ENCODE assay signal across 9 mouse cellular contexts in genomic region chr4:89688804-89689497, GRCm38 (mm10). TPM values are rescaled to one million over a fixed set of nuclear protein-coding genes. Genes with fewer than 3 reads are reported as not detected.
DNase-seq lines count a peak whose midpoint lies in the region; ATAC-seq and TF ChIP-seq lines count a peak whose summit lies in the region.
"Had no signal": no experiment of that assay in that cellular context is flagged by ENCODE, and none has a peak within 500 bp of the region (broad histone marks: within the 10 kb centered on the region; RNA-seq: fewer than 3 reads in every experiment).

No protein-coding gene starts in this region.

- no peak for TF ChIP-seq POLR2A in cerebellum, adult 2 months (IDR thresholded peaks at IDR 0.05; ENCODE audit: borderline replicate concordance, insufficient read depth, low read length)

- peak overlapping the region; percentile 73 for H3K4me2 ChIP-seq in forebrain, embryonic 13.5 days
- peak overlapping the region; percentile 65 for H3K4me2 ChIP-seq in liver, embryonic 11.5 days

- peak overlapping the region; percentile 48 for H3K4me3 ChIP-seq in layer of hippocampus, adult 2 months
- H3K4me3 ChIP-seq in forebrain, embryonic 13.5 days: peak overlapping the region; percentile 71
- H3K4me3 ChIP-seq in liver, embryonic 11.5 days (ENCODE audit: low read depth, low read length): peak overlapping the region; percentile 46
- no peak overlapping the region for H3K4me3 ChIP-seq in cerebellum, adult 2 months (replicated peaks; ENCODE audit: insufficient read depth, low read depth, low read length)

- H3K4me1 ChIP-seq in forebrain, embryonic 13.5 days: peaks cover 22% of the 10 kb centered on the region; the same call in 1 of the 2 replicates
- H3K4me1 ChIP-seq in liver, embryonic 11.5 days (replicated peaks; ENCODE audit: control insufficient read depth, insufficient read depth, low read length): no peaks in the 10 kb centered on the region
- no peaks in the 10 kb centered on the region for H3K4me1 ChIP-seq in cerebellum, adult 2 months (ENCODE audit: control insufficient read depth, insufficient read depth, low read length)

- H3K9me3 ChIP-seq in forebrain, embryonic 13.5 days (replicated peaks): no peaks in the 10 kb centered on the region
- H3K9me3 ChIP-seq in liver, embryonic 11.5 days (ENCODE audit: control insufficient read depth, low read length): no peaks in the 10 kb centered on the region

- no peak; the same call in none of the 2 replicates for ATAC-seq in forebrain, embryonic 13.5 days
- no peak for ATAC-seq in liver, embryonic 11.5 days (replicated peaks; ENCODE audit: low FRiP score)

- H3K36me3 ChIP-seq in forebrain, embryonic 13.5 days (ENCODE audit: poor library complexity, severe bottlenecking): no peaks in the 10 kb centered on the region
- H3K36me3 ChIP-seq in liver, embryonic 11.5 days (ENCODE audit: control insufficient read depth, insufficient read depth, low read length): no peaks in the 10 kb centered on the region

- H3K9ac ChIP-seq in forebrain, embryonic 13.5 days: peak overlapping the region; percentile 78
- no peak overlapping the region for H3K9ac ChIP-seq in liver, embryonic 11.5 days (ENCODE audit: low read depth, low read length)

- H3K27ac ChIP-seq in layer of hippocampus, adult 2 months: no peak overlapping the region
- H3K27ac ChIP-seq in forebrain, embryonic 13.5 days: peak overlapping the region; percentile 46
- H3K27ac ChIP-seq in liver, embryonic 11.5 days (ENCODE audit: low read depth, low read length): no peak overlapping the region
- no peak overlapping the region for H3K27ac ChIP-seq in cerebellum, adult 2 months (ENCODE audit: insufficient read depth, low read length)

- whole genome bisulfite sequencing in forebrain, embryonic 13.5 days: 1% methylated on average over 16 of the region's 16 CpGs
- 3% methylated on average over 16 of the region's 16 CpGs for WGBS in liver, embryonic 11.5 days
- 12% methylated on average over 16 of the region's 16 CpGs for WGBS in cerebellum, adult 2 months

- TF ChIP-seq CTCF in layer of hippocampus, adult 2 months (conservative IDR thresholded peaks at IDR 0.05): no peak
- TF ChIP-seq CTCF in cerebellum, adult 2 months (IDR thresholded peaks at IDR 0.05; ENCODE audit: borderline replicate concordance, insufficient read depth, low read depth, low read length): no peak

- no peak for DNase-seq in layer of hippocampus, adult 2 months (ENCODE audit: low spot score in 2 of 2)
- DNase-seq in layer of hippocampus, adult 8-10 months (ENCODE audit: low spot score in 2 of 2): no peak
- DNase-seq in liver, embryonic 11.5 days (ENCODE audit: low spot score): no peak
- DNase-seq in retina, postnatal 1 day: peak; percentile 31
- DNase-seq in cerebellum, adult 2 months: no peak
- DNase-seq in gastrocnemius, postnatal 4 days (ENCODE audit: low spot score in 2 of 2): no peak
- DNase-seq in right cerebral cortex, postnatal 14 days: no peak
- DNase-seq: lung, postnatal 10 days had no signal

- peaks cover 25% of the 10 kb centered on the region for H3K27me3 ChIP-seq in forebrain, embryonic 13.5 days
- peaks cover 42% of the 10 kb centered on the region for H3K27me3 ChIP-seq in liver, embryonic 11.5 days (replicated peaks; ENCODE audit: control insufficient read depth, insufficient read depth, low read length)
- peaks cover 5% of the 10 kb centered on the region; the same call in 1 of the 2 replicates for H3K27me3 ChIP-seq in cerebellum, adult 2 months (ENCODE audit: control insufficient read depth, insufficient read depth, low read length)

RNA-seq across cellular contexts. Expression of gene Dmrta1, which starts 9.7 kb away (rescaled TPM):
- under 1 TPM; 0.18 to 0.20 TPM for total RNA-seq in layer of hippocampus, adult 2 months (2021)
- under 1 TPM; 0.14 to 0.24 (median 0.19) TPM for total RNA-seq in layer of hippocampus, adult 8-10 months (2022)
- 3.0 and 3.4 TPM in 2 replicates for polyA plus RNA-seq in forebrain, embryonic 13.5 days (2015; fragmentation: Nextera tagmentation; extraction: Ambion mirVana)
- polyA plus RNA-seq in liver, embryonic 11.5 days (2014; fragmentation: Nextera tagmentation; extraction: Ambion mirVana): not detected in 2 replicates
- 0.15 and 0.22 TPM in 2 replicates for polyA plus RNA-seq in cerebellum, adult 2 months (2012; rRNA removed)
- total RNA-seq in gastrocnemius, postnatal 4 days (2021): not detected
